Mouse (Mus musculus) midbrain, embryonic 10.5 days (tissue): Measurements from ENCODE around the gene 8030474K03Rik. TPM values are rescaled to one million over a fixed set of nuclear protein-coding genes. Genes with fewer than 3 reads are reported as not detected.
A peak's percentile ranks its signal among the peaks of the same experiment; 100 is the strongest.
"Not testable (repeated sequence)": the region's sequence is repeated elsewhere in the genome, so short reads cannot be mapped to it uniquely, and the experiment has no call there.

ENCODE experiments used
- DNase-seq: peaks from one replicate; pipeline ENCODE4 v3.0.0-alpha.2; 2017; ENCODE audit warnings: low spot score
- H3K27ac ChIP-seq: fragments of 300-500 bp; sonication (generic); replicated peaks from 2 replicates; pipeline ENCODE4 v1.5.1; 2016; ENCODE audit warnings: mild to moderate bottlenecking
- H3K27me3 ChIP-seq: fragments of 300-500 bp; sonication (generic); 2 replicates; pipeline ENCODE4 v1.6.1; 2016; ENCODE audit warnings: low read depth, mild to moderate bottlenecking; ENCODE audit not compliant: poor library complexity, severe bottlenecking
- H3K36me3 ChIP-seq: fragments of 300-500 bp; sonication (generic); 2 replicates; pipeline ENCODE4 v1.6.1; 2016; ENCODE audit warnings: mild to moderate bottlenecking, moderate library complexity
- H3K4me1 ChIP-seq: fragments of 300-500 bp; sonication (generic); 2 replicates; pipeline ENCODE4 v1.6.1; 2016
- H3K4me3 ChIP-seq: fragments of 300-500 bp; sonication (generic); 2 replicates; pipeline ENCODE4 v1.5.1; 2016; ENCODE audit warnings: mild to moderate bottlenecking, moderate library complexity
- H3K9me3 ChIP-seq: fragments of 300-500 bp; sonication (generic); replicated peaks from 2 replicates; pipeline ENCODE4 v1.6.1; 2016; ENCODE audit warnings: mild to moderate bottlenecking
- WGBS: fragments of 180-500 bp; shearing (Covaris S2); methylation state at CpG from one replicate; pipeline ENCODE4 v1.1.7; 2016; 5-methylcytosine and 5-hydroxymethylcytosine counted together
- polyA plus RNA-seq: library from polyadenylated mRNA; unstranded; fragments of >200 nt; fragmentation: Nextera tagmentation; extraction: Ambion mirVana; gene quantifications from 2 replicates; pipeline ENCODE4 v1.2.1, GENCODE M21; 2016

Gene 8030474K03Rik
- polyA plus RNA-seq = not detected in 2 replicates

- no peak within 1 kb of the TSS for H3K27ac ChIP-seq
- peaks cover 51% of the 10 kb centered on the region for H3K27me3 ChIP-seq
- H3K4me3 ChIP-seq = no peak within 1 kb of the TSS
- WGBS = 93% methylated on average over 33 of the region's 35 CpGs
- H3K36me3 ChIP-seq = no peaks in the 10 kb centered on the region
- DNase-seq = no peak
- H3K9me3 ChIP-seq = peaks cover 12% of the 10 kb centered on the region
- H3K4me1 ChIP-seq = no peaks in the 10 kb centered on the region
Measured at GRCm38 (mm10) chrX:101794342-101794741, at the start of gene 8030474K03Rik, which contains the start of gene Gm4779. Gene 8030474K03Rik, plus strand, starts transcription at chrX:101794656. Gene Gm4779, minus strand, starts transcription at chrX:101794423.

- Histone ChIP-seq H3K27me3 (peaks cover 99% of the 10 kb centered on the region), H3K27ac (no peak overlapping the region), H3K4me3 (no peak overlapping the region), H3K9me3 (no peaks in the 10 kb centered on the region), H3K4me1 (peaks cover 3% of the 10 kb centered on the region; the same call in 1 of the 2 replicates), H3K36me3 (no peaks in the 10 kb centered on the region)
- no peak for DNase-seq
- 61% methylated on average over 4 of the region's 4 CpGs for WGBS
Measured at GRCm38 (mm10) chrX:101750144-101750543, 44.3 kb upstream of the 8030474K03Rik start.

GRCm38 (mm10) chrX:101754478-101754877 lies 40.0 kb upstream of the 8030474K03Rik start:
- no peaks in the 10 kb centered on the region for H3K9me3 ChIP-seq
- no peak overlapping the region for H3K4me3 ChIP-seq
- peaks cover 97% of the 10 kb centered on the region for H3K27me3 ChIP-seq
- H3K4me1 ChIP-seq = peaks cover 3% of the 10 kb centered on the region; the same call in 1 of the 2 replicates
- no peak overlapping the region for H3K27ac ChIP-seq
- no peaks in the 10 kb centered on the region for H3K36me3 ChIP-seq
- WGBS = 83% methylated on average over 5 of the region's 5 CpGs
- no peak for DNase-seq

GRCm38 (mm10) chrX:101764621-101765020 lies 29.8 kb upstream of the 8030474K03Rik start:
- peaks cover 88% of the 10 kb centered on the region for H3K27me3 ChIP-seq
- H3K4me1 ChIP-seq = no peaks in the 10 kb centered on the region
- no peaks in the 10 kb centered on the region for H3K36me3 ChIP-seq
- WGBS = 82% methylated on average over 5 of the region's 5 CpGs
- H3K27ac ChIP-seq = no peak overlapping the region
- H3K9me3 ChIP-seq = no peaks in the 10 kb centered on the region
- H3K4me3 ChIP-seq = no peak overlapping the region
- DNase-seq = no peak

- no peaks in the 10 kb centered on the region for H3K4me1 ChIP-seq
- no peak overlapping the region for H3K27ac ChIP-seq
- WGBS = 84% methylated on average over 4 of the region's 4 CpGs
- no peak overlapping the region for H3K4me3 ChIP-seq
- DNase-seq = no peak
- H3K36me3 ChIP-seq = no peaks in the 10 kb centered on the region
- H3K27me3 ChIP-seq = peaks cover 88% of the 10 kb centered on the region
- H3K9me3 ChIP-seq = no peaks in the 10 kb centered on the region
Measured at GRCm38 (mm10) chrX:101765111-101765510, 29.3 kb upstream of the 8030474K03Rik start.

GRCm38 (mm10) chrX:101767280-101767679 lies 27.2 kb upstream of the 8030474K03Rik start:
- WGBS = 75% methylated on average over 7 of the region's 7 CpGs
- H3K27me3 ChIP-seq = peaks cover 85% of the 10 kb centered on the region
- no peaks in the 10 kb centered on the region for H3K36me3 ChIP-seq
- DNase-seq = no peak
- no peak overlapping the region for H3K27ac ChIP-seq
- no peak overlapping the region for H3K4me3 ChIP-seq
- no peaks in the 10 kb centered on the region for H3K9me3 ChIP-seq
- no peaks in the 10 kb centered on the region for H3K4me1 ChIP-seq

- no peaks in the 10 kb centered on the region for H3K9me3 ChIP-seq
- no peaks in the 10 kb centered on the region for H3K4me1 ChIP-seq
- no peak overlapping the region for H3K27ac ChIP-seq
- H3K27me3 ChIP-seq = peaks cover 86% of the 10 kb centered on the region
- WGBS = 89% methylated on average over 2 of the region's 2 CpGs
- no peaks in the 10 kb centered on the region for H3K36me3 ChIP-seq
- no peak overlapping the region for H3K4me3 ChIP-seq
- no peak for DNase-seq
Measured at GRCm38 (mm10) chrX:101769478-101769877, 25.0 kb upstream of the 8030474K03Rik start.

- no peak overlapping the region for H3K4me3 ChIP-seq
- peaks cover 86% of the 10 kb centered on the region for H3K27me3 ChIP-seq
- no peak overlapping the region for H3K27ac ChIP-seq
- no peak for DNase-seq
- WGBS = 80% methylated on average over 3 of the region's 3 CpGs
- no peaks in the 10 kb centered on the region for H3K9me3 ChIP-seq
- H3K36me3 ChIP-seq = no peaks in the 10 kb centered on the region
- H3K4me1 ChIP-seq = no peaks in the 10 kb centered on the region
Measured at GRCm38 (mm10) chrX:101770307-101770706, 24.1 kb upstream of the 8030474K03Rik start.

GRCm38 (mm10) chrX:101772035-101772434 lies 22.4 kb upstream of the 8030474K03Rik start:
- Histone ChIP-seq H3K36me3 (no peaks in the 10 kb centered on the region), H3K27me3 (peaks cover 82% of the 10 kb centered on the region), H3K27ac (no peak overlapping the region), H3K9me3 (no peaks in the 10 kb centered on the region), H3K4me3 (no peak overlapping the region), H3K4me1 (no peaks in the 10 kb centered on the region)
- DNase-seq = peak; percentile 35
- WGBS = 45% methylated on average over 5 of the region's 5 CpGs

GRCm38 (mm10) chrX:101791551-101791950 lies 2.9 kb upstream of the 8030474K03Rik start:
- DNase-seq = peak; percentile 24
- no peak overlapping the region for H3K27ac ChIP-seq
- peaks cover 12% of the 10 kb centered on the region for H3K9me3 ChIP-seq
- H3K27me3 ChIP-seq = peaks cover 48% of the 10 kb centered on the region
- 53% methylated on average over 4 of the region's 4 CpGs for WGBS
- H3K36me3 ChIP-seq = no peaks in the 10 kb centered on the region
- H3K4me3 ChIP-seq = no peak overlapping the region
- H3K4me1 ChIP-seq = no peaks in the 10 kb centered on the region

- Histone ChIP-seq H3K9me3 (no peaks in the 10 kb centered on the region), H3K36me3 (no peaks in the 10 kb centered on the region), H3K27ac (no peak overlapping the region), H3K4me3 (no peak overlapping the region), H3K27me3 (peaks cover 59% of the 10 kb centered on the region), H3K4me1 (no peaks in the 10 kb centered on the region)
- 34% methylated on average over 2 of the region's 2 CpGs for WGBS
- no peak for DNase-seq
Measured at GRCm38 (mm10) chrX:101805512-101805911, 11.1 kb downstream of the 8030474K03Rik start.

- no peak overlapping the region for H3K27ac ChIP-seq
- H3K4me1 ChIP-seq = no peaks in the 10 kb centered on the region
- H3K27me3 ChIP-seq = peaks cover 86% of the 10 kb centered on the region
- no peaks in the 10 kb centered on the region for H3K9me3 ChIP-seq
- no peak for DNase-seq
- H3K36me3 ChIP-seq = no peaks in the 10 kb centered on the region
- no peak overlapping the region for H3K4me3 ChIP-seq
- WGBS = 66% methylated on average over 3 of the region's 3 CpGs
Measured at GRCm38 (mm10) chrX:101811750-101812149, 17.3 kb downstream of the 8030474K03Rik start.

GRCm38 (mm10) chrX:101819163-101819562 lies 24.7 kb downstream of the 8030474K03Rik start:
- H3K9me3 ChIP-seq = no peaks in the 10 kb centered on the region
- no peak for DNase-seq
- no peak overlapping the region for H3K27ac ChIP-seq
- 56% methylated on average over 1 of the region's 1 CpGs for WGBS
- H3K4me3 ChIP-seq = no peak overlapping the region
- H3K4me1 ChIP-seq = no peaks in the 10 kb centered on the region
- H3K27me3 ChIP-seq = peaks cover 90% of the 10 kb centered on the region
- no peaks in the 10 kb centered on the region for H3K36me3 ChIP-seq

GRCm38 (mm10) chrX:101819980-101820379 lies 25.5 kb downstream of the 8030474K03Rik start:
- not testable (repeated sequence) for H3K36me3 ChIP-seq, DNase-seq
- H3K27me3 ChIP-seq = peaks cover 82% of the 10 kb centered on the region

More at GRCm38 (mm10) chrX:101819980-101820379, 25.5 kb downstream of the 8030474K03Rik start:
- not testable (repeated sequence) for H3K4me3 ChIP-seq, H3K27ac ChIP-seq, H3K4me1 ChIP-seq, H3K9me3 ChIP-seq
